In the genomic region with DNA sequence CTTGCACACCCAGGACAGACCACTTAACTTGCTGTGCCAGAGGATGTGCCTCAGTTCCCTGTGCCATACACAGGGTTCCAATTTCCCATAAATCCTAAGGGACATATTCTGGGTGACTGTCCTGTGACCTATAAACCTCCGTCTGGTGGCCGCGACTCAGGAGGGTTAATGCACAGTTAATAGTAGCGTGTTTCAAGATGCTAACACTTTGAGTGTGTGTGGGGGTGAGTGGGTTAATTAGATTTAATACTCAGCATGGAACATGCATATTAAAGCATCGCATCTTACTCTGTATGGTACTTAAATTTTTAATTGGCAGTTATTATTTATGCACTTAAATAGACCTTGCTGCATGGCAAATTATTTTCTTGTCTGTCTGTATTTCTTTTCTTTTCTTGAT, we compare ENCODE assay signal across 13 mouse cellular contexts.
DNase-seq lines count a peak whose midpoint lies in the region; ATAC-seq and TF ChIP-seq lines count a peak whose summit lies in the region.
"Had no signal": no experiment of that assay in that cellular context is flagged by ENCODE, and none has a peak within 500 bp of the region (broad histone marks: within the 10 kb centered on the region; RNA-seq: fewer than 3 reads in every experiment).

No protein-coding gene starts in this region.

- H3K36me3 ChIP-seq in lung, embryonic 16.5 days (ENCODE audit: control insufficient read depth, insufficient read depth, low read length) = no peaks in the 10 kb centered on the region
- no peaks in the 10 kb centered on the region for H3K36me3 ChIP-seq in embryonic facial prominence, embryonic 15.5 days
- no peaks in the 10 kb centered on the region for H3K36me3 ChIP-seq in hindbrain, embryonic 12.5 days
- no peaks in the 10 kb centered on the region for H3K36me3 ChIP-seq in neural tube, embryonic 13.5 days
- H3K36me3 ChIP-seq: heart, embryonic 10.5 days had no signal

- peaks cover 21% of the 10 kb centered on the region for H3K4me1 ChIP-seq in lung, embryonic 16.5 days (replicated peaks; ENCODE audit: control insufficient read depth, insufficient read depth, low read length)
- peaks cover 31% of the 10 kb centered on the region for H3K4me1 ChIP-seq in embryonic facial prominence, embryonic 15.5 days
- peaks cover 26% of the 10 kb centered on the region for H3K4me1 ChIP-seq in hindbrain, embryonic 12.5 days
- H3K4me1 ChIP-seq in neural tube, embryonic 13.5 days (replicated peaks) = peaks cover 38% of the 10 kb centered on the region
- peaks cover 26% of the 10 kb centered on the region for H3K4me1 ChIP-seq in cerebellum, adult 2 months (ENCODE audit: control insufficient read depth, insufficient read depth, low read length)

- intact Hi-C loops in left cerebral cortex, postnatal 4 days (cut with DNase I) = no loop called here

- H3K4me3 ChIP-seq in lung, embryonic 16.5 days (ENCODE audit: low read length) = no peak overlapping the region
- no peak overlapping the region for H3K4me3 ChIP-seq in embryonic facial prominence, embryonic 15.5 days (replicated peaks)
- no peak overlapping the region for H3K4me3 ChIP-seq in hindbrain, embryonic 12.5 days
- no peak overlapping the region for H3K4me3 ChIP-seq in neural tube, embryonic 13.5 days
- no peak overlapping the region for H3K4me3 ChIP-seq in cerebellum, adult 2 months (replicated peaks; ENCODE audit: insufficient read depth, low read depth, low read length)
- H3K4me3 ChIP-seq: heart, embryonic 10.5 days had no signal

- no peak overlapping the region for H3K4me2 ChIP-seq in lung, embryonic 16.5 days (ENCODE audit: low read depth, low read length)
- no peak overlapping the region; the same call in 1 of the 2 replicates for H3K4me2 ChIP-seq in embryonic facial prominence, embryonic 15.5 days (replicated peaks)
- peak overlapping the region; percentile 5; the same call in 1 of the 2 replicates for H3K4me2 ChIP-seq in hindbrain, embryonic 12.5 days (replicated peaks)
- H3K4me2 ChIP-seq in neural tube, embryonic 13.5 days = peak overlapping the region; percentile 34

- no peaks in the 10 kb centered on the region for H3K27me3 ChIP-seq in lung, embryonic 16.5 days (ENCODE audit: control insufficient read depth, insufficient read depth, low read depth, low read length)
- H3K27me3 ChIP-seq in embryonic facial prominence, embryonic 15.5 days = no peaks in the 10 kb centered on the region
- no peaks in the 10 kb centered on the region for H3K27me3 ChIP-seq in hindbrain, embryonic 12.5 days
- H3K27me3 ChIP-seq in neural tube, embryonic 13.5 days = no peaks in the 10 kb centered on the region
- H3K27me3 ChIP-seq in cerebellum, adult 2 months (ENCODE audit: control insufficient read depth, insufficient read depth, low read length) = no peaks in the 10 kb centered on the region

- no peak for TF ChIP-seq CTCF in cerebellum, adult 2 months (IDR thresholded peaks at IDR 0.05; ENCODE audit: borderline replicate concordance, insufficient read depth, low read depth, low read length)

- no peak for ATAC-seq in lung, embryonic 16.5 days (ENCODE audit: low read depth)
- 0 out of 2 replicates have a peak, but pooled peaks have one; percentile 3 for ATAC-seq in embryonic facial prominence, embryonic 15.5 days (ENCODE audit: insufficient number of reproducible peaks, low FRiP score, low TSS enrichment, low read depth)
- ATAC-seq in hindbrain, embryonic 12.5 days (ENCODE audit: low FRiP score) = 0 out of 2 replicates have a peak, but pooled peaks have one; percentile 9
- ATAC-seq in neural tube, embryonic 13.5 days (ENCODE audit: low read depth) = peak; percentile 12; the same call in 1 of the 2 replicates

- no peaks in the 10 kb centered on the region for H3K9me3 ChIP-seq in lung, embryonic 16.5 days (ENCODE audit: control insufficient read depth, low read length)
- H3K9me3 ChIP-seq in embryonic facial prominence, embryonic 15.5 days (replicated peaks) = no peaks in the 10 kb centered on the region
- no peaks in the 10 kb centered on the region for H3K9me3 ChIP-seq in hindbrain, embryonic 12.5 days (replicated peaks)
- no peaks in the 10 kb centered on the region for H3K9me3 ChIP-seq in neural tube, embryonic 13.5 days
- H3K9me3 ChIP-seq: heart, embryonic 10.5 days had no signal

- no peak for DNase-seq in lung, adult 18-20 months
- no peak for DNase-seq in left cerebral cortex, adult 18-20 months (ENCODE audit: low spot score in 2 of 2)
- no peak for DNase-seq in left cerebral cortex, postnatal 4 days
- no peak for DNase-seq in cerebellum, adult 2 months
- DNase-seq: adrenal gland, postnatal 36 days; cerebellum, postnatal 14 days; gastrocnemius, postnatal 25 days; liver had no signal

- TF ChIP-seq POLR2A in cerebellum, adult 2 months (IDR thresholded peaks at IDR 0.05; ENCODE audit: borderline replicate concordance, insufficient read depth, low read length) = no peak

- no peak overlapping the region for H3K9ac ChIP-seq in lung, embryonic 16.5 days (ENCODE audit: low read length)
- no peak overlapping the region for H3K9ac ChIP-seq in embryonic facial prominence, embryonic 15.5 days
- H3K9ac ChIP-seq in hindbrain, embryonic 12.5 days = 0 out of 2 replicates have a peak overlapping the region, but pooled peaks have one; percentile 15
- H3K9ac ChIP-seq in neural tube, embryonic 13.5 days = 0 out of 2 replicates have a peak overlapping the region, but pooled peaks have one; percentile 47

- WGBS in lung, embryonic 16.5 days = 70% methylated on average over 5 of the region's 5 CpGs
- WGBS in embryonic facial prominence, embryonic 15.5 days = 65% methylated on average over 5 of the region's 5 CpGs
- 58% methylated on average over 5 of the region's 5 CpGs for WGBS in hindbrain, embryonic 12.5 days
- WGBS in neural tube, embryonic 13.5 days = 24% methylated on average over 5 of the region's 5 CpGs
- 89% methylated on average over 5 of the region's 5 CpGs for WGBS in cerebellum, adult 2 months

- H3K27ac ChIP-seq in lung, embryonic 16.5 days (ENCODE audit: low read length) = peak overlapping the region; percentile 85
- no peak overlapping the region for H3K27ac ChIP-seq in embryonic facial prominence, embryonic 15.5 days (replicated peaks)
- peak overlapping the region; percentile 72 for H3K27ac ChIP-seq in hindbrain, embryonic 12.5 days
- H3K27ac ChIP-seq in neural tube, embryonic 13.5 days (replicated peaks) = peak overlapping the region; percentile 77
- H3K27ac ChIP-seq in cerebellum, adult 2 months (ENCODE audit: insufficient read depth, low read length) = no peak overlapping the region
- H3K27ac ChIP-seq: heart, embryonic 10.5 days had no signal

Comparison
In these comparisons a context has a peak if more than half of its experiments do, and no peak if none do; other contexts are left out.
1. H3K27ac ChIP-seq: peak in lung, embryonic 16.5 days (single experiment), hindbrain, embryonic 12.5 days (single experiment) and neural tube, embryonic 13.5 days (single experiment); none in embryonic facial prominence, embryonic 15.5 days (single experiment) and cerebellum, adult 2 months (single experiment).
2. H3K4me2 ChIP-seq: peak in hindbrain, embryonic 12.5 days (single experiment) and neural tube, embryonic 13.5 days (single experiment); none in lung, embryonic 16.5 days (single experiment) and embryonic facial prominence, embryonic 15.5 days (single experiment).
3. H3K9ac ChIP-seq: peak in hindbrain, embryonic 12.5 days (single experiment) and neural tube, embryonic 13.5 days (single experiment); none in lung, embryonic 16.5 days (single experiment) and embryonic facial prominence, embryonic 15.5 days (single experiment).